Mouse (Mus musculus): Measurements from ENCODE around the gene Xpo4.
"Not testable (repeated sequence)": the region's sequence is repeated elsewhere in the genome, so short reads cannot be mapped to it uniquely, and the experiment has no call there.

Gene Xpo4

DNA sequence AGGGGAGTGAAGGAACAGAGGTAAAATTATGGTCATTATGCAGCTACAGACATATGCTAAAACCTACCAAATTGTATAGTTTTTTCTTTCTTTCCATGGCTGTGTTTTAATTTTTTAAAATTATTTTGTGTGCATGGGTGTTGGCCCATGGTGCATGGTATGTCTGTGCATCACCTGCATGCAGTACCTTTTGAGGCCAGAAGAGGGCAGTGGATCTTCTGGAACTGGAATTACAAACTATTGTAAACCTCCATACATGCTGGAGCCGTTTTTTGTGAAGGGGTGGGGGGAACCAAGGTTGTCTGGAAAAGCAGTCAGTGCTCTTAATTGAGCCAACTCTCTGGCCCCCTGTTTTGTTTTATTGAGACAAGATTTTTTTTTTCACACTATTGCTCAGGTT, 19.3 kb upstream of the Xpo4 start:
- no peak for DNase-seq (ENCODE audit: extremely low read depth, insufficient read length, low spot score)

DNA sequence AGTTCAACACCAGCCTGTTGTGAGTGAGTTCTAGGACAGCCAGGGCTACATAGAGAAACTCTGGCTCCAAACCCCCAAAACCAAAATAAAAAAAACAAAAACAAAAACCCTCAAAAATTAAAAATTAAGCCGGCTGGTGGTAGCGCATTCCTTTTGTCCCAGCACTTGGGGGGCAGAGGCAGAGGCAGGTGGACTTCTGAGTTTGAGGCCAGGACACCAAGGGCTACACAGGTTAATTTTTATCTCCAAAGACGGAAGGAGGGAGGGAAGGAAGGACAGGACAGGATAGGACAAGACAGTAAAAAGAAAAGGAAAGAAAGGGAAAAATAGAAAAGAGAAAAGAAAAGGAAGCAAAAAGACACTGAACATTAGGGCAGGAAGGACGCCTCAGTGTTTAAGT, 17.5 kb upstream of the Xpo4 start:
- DNase-seq (ENCODE audit: extremely low read depth, insufficient read length, low spot score): no peak

DNA sequence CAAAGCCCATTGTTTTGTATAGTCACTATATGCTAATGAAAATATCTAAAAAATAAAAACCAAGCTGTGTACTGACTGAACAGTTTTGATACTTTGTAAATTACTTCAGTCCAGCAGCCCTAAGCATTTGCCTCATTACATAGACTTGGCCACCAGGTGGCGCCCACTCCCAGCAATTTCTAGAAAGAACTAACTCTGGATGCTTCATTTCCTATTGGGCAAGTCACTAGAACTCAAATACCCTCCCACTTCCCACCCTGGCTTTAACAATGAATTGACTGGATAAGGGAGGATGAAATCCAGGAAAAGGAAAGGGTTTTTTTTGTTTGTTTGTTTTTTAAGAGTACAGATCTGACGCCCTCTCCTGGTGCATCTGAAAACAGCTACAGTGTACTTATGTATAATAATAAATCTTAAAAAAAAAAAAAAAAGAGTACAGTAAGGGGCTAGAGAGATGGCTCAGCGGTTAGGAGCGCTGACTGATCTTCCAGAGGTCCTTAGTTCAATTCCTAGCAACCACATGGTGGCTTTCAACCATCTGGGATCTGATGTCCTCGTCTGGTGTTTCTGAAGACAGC, 14.8 kb upstream of the Xpo4 start:
- peak; percentile 45 for DNase-seq (ENCODE audit: extremely low read depth, insufficient read length, low spot score)

DNA sequence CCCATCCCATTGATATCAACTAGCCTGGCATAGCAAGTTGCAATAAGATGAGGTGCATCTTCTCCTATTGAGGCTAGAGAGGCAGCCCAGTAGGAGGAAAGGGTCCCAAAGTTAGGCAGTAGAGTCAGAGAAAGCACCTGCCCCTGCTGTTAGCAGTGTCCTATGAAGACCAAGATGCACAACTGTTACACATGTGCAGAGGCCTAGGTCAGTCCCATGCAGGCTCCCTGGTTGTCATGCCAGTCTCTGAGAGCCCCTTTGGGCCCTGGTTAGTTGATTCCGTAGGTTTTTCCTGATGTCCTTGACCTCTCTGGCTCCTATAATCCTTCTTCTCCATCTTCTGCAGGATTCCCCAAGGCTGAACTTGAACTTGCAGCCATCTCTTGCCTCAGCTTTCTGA, 14.3 kb upstream of the Xpo4 start:
- no peak for DNase-seq (ENCODE audit: extremely low read depth, insufficient read length, low spot score)

DNA sequence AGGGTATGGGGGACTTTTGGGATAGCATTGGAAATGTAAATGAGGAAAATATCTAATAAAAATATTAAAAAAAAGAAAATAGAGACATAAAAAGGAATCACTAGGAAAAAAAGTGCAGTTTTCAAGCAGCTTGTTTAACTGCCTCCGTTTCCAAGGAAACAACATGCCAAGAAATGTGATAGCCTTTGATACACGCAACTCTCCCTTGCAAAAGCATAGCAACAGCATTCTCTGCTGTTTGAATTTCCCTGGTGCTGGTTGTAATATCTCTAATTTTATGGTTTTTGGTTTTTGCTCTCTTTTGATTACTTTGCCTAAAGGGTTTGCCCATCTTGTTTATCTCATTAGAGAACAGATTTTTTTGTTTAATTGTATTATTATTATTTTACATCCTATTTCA, 10.3 kb upstream of the Xpo4 start:
- DNase-seq (ENCODE audit: extremely low read depth, insufficient read length, low spot score): no peak

DNA sequence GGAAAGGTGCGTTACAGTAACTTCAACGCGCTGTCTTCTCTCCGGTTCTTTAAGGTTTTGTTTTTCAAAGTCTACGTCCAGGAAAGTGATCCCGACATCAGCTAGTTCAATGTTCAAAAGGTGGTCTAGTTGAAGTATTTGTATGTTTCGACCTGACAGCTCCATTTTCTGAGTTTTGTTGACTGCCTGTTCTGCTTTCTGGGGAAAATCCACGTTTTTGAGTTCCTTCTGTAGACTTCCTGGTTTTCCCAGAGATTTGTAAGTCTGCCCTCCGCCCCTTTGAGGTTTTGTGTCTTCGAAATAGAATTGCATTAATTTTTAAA, 359 bp upstream of the Xpo4 start:
- no peak for DNase-seq (ENCODE audit: extremely low read depth, insufficient read length, low spot score)

DNA sequence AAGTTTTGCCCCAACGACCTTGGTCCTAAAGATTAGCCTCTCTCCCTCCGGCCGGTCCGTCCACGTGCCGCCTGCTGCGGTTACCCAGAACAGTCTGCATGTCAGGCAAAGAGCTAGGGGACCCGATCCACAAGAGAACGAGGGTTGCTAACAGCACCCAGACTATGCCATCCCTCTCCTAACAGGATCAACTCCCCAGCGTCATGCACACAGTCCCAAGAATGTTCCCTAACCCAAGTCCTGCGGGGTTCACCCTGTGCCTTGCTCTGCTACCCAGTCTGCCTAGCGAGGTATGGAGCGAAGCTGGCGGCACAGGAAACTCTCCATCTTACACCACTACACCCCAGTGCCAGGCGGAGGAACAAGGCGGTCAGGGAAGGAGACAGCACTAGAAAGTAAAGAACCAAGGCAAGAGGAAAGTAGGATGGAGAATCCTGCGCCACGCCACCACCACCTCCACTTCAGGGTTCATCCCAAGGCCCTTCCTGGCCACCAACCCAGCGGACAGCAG, 864 bp downstream of the Xpo4 start:
- peak; percentile 53 for DNase-seq (ENCODE audit: extremely low read depth, insufficient read length, low spot score)

DNA sequence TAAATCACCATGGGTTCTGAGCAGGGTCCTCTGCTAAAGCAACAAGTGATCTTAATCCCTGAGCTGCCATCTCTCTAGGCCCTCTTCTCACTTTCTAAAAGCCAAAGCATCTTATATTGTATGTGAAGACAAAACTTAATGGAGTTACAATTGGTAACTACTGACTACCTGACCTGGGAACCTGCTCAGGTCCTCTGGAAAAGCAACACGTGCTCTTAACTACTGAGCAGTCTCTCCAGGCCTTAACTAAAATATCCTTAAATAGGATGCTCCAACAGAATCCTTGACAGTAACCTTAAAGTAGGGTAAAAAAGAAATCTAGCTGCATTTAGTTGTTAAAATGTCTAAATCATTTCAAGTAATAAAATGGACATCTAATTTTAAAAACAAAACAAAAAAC, 1.6 kb downstream of the Xpo4 start:
- DNase-seq (ENCODE audit: extremely low read depth, insufficient read length, low spot score): no peak

DNA sequence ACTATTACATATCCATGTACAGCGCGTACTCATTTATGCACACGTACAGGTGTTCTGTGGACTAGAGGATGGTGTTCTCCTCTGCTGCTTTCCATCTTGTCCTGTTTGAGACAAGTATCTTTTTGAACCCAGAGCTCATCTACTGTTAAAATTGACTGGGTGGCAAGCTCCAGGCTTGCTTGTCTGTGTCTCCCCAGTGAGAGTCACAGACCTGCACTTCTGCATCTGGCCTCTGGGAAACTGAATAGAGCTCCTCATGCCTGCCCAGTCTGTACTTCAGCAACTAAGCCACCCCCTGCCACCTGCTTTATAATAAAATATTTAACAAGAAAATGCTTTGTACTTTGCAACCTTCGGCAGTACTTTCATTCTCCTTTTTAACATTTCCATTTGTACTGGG, 6.9 kb downstream of the Xpo4 start:
- DNase-seq (ENCODE audit: extremely low read depth, insufficient read length, low spot score): no peak

DNA sequence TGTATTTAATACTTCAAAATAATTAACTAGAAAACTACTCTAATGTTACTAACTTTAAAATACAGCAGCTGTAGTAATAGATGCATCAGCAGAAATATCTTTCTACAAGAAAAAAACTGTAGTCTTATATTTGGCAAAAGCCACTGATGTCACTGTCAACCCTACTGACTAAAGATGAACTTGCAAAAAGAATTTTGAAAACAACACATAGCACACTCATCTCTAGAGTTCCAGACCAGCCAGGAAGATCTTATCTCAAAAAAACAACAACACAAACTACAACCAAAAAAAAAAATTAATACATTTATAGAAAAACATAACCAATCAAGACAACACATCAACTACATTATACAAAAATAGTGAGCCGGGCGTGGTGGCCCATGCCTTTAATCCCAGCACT, 7.7 kb downstream of the Xpo4 start:
- DNase-seq (ENCODE audit: extremely low read depth, insufficient read length, low spot score): no peak

DNA sequence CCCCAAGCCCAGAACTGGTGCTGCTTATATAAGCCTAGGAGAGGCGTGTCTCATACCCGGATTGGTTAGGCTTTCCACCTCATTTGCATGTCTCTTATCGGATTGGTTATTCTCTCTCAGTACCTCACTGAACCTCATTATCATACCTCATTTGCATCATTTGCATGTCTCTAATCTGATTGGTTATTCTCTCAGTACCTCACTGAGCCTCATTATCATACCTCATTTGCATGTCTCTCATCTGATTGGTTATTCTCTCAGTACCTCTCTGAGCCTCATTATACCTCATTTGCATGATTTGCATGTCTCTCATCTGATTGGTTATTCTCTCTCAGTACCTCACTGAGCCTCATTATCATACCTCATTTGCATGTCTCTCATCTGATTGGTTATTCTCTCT, 8.7 kb downstream of the Xpo4 start:
- DNase-seq (ENCODE audit: extremely low read depth, insufficient read length, low spot score): not testable (repeated sequence)

DNA sequence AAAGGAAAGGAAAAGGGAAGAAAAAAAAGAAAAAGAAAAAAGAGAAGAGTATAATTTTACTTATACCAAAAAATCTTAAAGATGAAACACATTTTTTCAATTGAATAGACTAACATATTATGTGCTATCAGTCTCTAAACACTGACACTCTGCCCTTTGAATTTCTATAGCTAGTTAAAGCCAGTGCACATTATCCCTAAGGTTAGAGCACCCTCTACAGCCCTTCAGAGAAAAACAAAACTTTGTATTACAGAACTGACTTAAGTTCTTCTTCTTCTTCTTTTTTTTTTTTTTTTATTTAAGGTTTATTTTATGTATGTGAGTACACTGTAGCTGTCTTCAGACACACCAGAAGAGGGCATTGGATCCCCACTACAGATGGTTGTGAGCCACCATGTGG, 15.7 kb downstream of the Xpo4 start:
- DNase-seq (ENCODE audit: extremely low read depth, insufficient read length, low spot score): no peak

DNA sequence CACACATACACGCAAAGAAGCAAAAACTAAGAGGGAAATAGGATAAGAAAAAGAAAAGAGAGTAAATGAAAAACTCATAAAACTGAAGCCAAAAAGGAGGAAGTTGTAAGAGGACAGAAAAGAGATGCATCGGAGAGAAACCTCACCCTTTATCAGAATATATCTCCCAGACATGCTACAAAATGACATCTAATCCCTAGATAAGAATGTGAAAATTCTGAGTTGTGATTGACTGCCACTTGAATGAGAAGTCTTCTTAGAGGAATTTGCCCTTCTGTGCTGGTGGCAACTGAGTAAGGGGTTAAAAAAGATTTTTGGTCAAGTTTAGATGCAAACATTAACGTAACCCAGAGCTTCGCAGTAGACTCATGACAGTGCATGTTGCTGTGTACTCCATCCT, 19.1 kb downstream of the Xpo4 start:
- DNase-seq (ENCODE audit: extremely low read depth, insufficient read length, low spot score): no peak

DNA sequence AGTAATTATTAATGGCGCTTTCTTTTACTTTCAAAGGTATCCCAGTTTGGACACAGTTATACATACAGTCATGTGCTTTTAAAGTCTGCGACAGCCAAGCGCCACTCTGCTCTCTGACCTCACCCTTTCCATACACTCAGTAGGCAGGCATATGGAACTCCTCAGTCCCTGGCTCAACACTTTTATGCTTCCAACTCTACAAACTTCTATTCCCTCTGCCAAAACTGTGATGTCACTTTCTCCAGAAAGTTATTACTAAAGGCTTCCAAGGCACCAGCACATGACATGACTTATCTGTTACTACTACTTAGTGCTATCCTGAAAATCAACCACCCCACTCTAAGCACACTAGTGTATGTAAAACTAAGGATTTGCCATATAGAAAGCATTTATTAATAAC, 26.1 kb downstream of the Xpo4 start:
- no peak for DNase-seq (ENCODE audit: extremely low read depth, insufficient read length, low spot score)

DNA sequence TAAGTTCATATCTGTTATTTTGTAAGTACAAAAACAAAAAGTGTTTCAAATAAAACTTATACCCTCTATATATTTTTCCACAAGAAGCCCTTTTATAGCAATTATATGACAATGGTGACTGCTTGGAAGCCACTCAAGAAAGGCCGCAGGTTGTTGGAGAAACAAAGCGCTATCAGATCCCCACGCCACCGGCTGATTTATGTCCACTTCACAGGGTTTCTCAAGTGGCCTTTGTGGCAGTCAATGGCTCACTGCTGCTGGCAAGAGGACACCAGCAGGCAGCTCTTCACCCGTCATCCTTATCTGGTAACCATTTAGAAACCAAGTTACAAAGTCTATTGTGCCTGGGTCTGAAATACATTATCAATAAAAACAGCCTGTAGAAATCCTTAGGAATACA, 31.1 kb downstream of the Xpo4 start:
- DNase-seq (ENCODE audit: extremely low read depth, insufficient read length, low spot score): no peak

DNA sequence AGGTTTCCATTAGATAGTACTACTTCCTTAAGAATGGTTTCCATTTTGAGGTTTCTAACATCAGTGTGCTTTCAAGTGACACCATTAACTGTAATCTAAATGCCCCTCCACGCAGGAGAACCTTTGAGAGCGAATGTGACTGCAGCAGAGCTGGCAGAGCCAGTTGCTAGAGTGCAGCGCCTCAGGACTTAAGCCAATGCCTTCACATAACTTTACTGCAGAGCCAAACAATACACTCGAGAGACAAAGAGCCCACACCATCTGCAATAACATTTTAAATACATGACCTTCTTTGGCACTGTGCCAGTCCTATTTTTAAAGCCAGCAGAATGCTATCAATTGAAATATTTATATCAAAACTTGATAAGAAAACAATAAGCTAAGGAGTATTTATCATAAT, 35.6 kb downstream of the Xpo4 start:
- DNase-seq (ENCODE audit: extremely low read depth, insufficient read length, low spot score): no peak

DNA sequence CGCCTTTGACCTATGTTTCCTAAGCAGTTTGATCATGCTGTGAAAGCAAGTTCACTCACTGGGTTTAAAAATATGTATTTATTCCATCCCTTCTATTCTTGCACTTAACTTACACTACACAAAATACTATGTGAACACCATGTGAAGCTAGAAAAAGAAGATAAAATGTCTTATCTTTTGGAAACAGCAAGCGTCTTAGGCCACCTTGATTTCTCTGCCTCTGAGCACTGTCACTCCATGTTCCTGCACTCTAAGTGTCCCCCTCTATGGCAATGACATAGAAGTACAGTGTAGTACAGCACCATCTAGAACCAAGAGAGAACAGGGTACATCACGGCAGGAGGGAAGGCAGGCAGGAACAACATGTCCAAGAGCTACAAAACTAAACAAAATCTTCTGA, 42.3 kb downstream of the Xpo4 start:
- no peak for DNase-seq (ENCODE audit: extremely low read depth, insufficient read length, low spot score)

DNA sequence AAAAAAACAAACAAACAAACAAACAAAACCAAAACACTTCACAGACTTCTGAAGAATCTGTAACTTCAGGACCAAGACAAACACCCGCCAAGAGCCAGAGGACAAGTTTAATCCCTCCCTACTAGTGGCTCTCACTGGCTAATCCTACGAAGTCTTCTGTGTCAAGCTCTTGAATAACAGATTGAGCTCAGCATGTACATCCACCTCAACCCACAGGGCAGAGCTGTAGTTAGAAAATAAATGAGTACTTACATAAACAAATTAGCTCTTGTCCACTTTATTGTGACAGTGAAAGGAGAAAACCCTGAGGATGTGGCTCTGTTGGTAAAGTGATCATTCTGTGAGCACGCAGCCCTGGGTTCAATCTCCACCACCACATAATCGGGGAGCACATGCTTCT, 43.5 kb downstream of the Xpo4 start:
- DNase-seq (ENCODE audit: extremely low read depth, insufficient read length, low spot score): no peak

DNA sequence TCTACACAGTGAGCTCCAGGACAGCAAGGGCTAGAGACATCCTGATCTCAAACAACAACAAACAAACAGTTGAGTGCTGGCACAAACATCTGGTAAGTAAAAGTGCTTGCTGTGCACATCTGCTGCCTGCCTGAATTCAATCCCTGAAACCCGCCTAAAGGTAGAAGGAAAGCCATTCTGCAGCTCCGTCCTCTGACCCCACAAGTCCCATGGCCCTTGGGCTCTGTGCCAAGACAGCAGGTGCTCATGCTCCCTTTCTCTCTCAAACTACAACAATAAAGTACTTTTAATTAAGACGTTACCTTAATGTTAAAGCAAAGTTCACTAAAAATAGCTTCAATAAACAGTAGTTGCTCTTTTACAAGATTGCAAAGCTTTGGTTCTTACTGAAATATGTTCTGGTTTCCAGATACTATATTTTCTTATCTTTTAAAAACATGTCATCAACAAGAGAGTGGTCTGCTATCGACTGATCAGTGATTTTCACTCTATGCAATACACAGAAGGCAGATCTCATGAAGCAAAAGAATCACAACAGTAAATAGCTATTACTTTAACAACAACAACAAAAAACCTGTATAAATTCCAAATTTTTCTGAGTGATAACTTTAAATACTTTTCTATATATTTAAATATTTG, 44.5 kb downstream of the Xpo4 start:
- no peak for DNase-seq (ENCODE audit: extremely low read depth, insufficient read length, low spot score)

DNA sequence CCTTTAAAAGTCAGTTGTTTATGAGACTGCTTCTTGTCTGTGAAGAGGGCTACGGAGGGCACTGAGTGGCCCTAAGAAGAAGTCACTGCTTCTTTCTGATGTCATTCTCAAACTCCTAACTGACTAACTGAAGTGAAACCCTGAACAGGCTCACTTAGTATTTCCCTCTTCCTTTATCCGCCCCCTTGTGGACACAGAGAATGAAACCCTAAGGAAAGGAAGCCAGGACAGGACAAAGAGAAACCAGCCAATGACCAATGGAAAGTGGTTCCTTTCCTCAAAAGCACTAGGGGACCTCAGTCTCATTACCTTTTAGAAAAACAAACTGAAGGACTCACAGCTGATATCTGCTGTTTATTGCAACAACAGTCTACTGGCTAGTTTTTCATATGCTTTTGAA, 45.7 kb downstream of the Xpo4 start:
- DNase-seq (ENCODE audit: extremely low read depth, insufficient read length, low spot score): peak; percentile 19

DNA sequence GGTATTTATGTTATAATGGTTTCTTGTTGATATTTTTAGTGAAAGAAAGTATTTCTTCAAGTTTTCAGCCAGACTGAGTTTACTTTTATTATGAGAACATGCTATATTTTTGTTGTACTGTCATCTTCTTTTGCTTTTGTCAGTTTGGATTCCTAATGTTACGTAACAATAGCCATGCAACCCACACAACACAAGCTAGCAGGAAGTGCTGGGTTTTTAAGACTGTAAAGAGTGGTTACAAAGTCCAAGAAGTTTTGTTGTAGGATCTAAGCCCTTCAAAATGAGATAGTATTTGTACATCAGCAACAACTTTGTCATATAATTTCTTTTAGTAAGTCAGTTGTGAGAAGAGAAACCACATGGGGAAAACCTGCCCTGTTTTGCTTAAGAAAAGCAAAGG, 47.6 kb downstream of the Xpo4 start:
- no peak for DNase-seq (ENCODE audit: extremely low read depth, insufficient read length, low spot score)

DNA sequence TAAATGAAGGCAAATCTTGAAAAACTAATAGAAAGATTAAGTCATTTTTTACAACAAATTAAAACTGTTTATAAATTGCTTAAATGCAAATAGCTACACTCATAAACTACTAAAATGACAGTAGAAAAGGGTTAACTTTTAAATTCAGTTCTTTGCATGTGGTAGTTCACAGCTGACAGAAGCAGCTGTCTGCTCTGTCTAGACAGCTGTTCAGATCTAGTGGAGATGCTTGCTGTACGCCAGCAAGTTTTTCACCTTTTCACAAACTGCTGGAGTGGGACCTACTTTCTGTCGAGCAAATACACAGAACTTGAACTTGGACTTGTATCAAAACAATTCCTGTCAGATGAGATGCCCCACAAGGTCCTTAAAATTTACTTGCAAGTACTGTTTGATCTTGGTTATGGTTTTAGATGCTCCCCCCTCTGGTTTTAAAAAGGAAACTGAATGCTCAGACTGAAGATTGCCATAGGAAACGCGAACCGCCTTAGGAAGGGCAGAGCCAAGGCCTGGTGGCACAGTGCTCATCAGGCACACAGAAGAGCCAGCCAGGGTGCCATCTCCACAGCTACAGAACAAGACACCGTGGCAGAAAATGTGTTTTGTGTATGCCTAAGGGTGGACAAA, 48.8 kb downstream of the Xpo4 start:
- DNase-seq (ENCODE audit: extremely low read depth, insufficient read length, low spot score): no peak

DNA sequence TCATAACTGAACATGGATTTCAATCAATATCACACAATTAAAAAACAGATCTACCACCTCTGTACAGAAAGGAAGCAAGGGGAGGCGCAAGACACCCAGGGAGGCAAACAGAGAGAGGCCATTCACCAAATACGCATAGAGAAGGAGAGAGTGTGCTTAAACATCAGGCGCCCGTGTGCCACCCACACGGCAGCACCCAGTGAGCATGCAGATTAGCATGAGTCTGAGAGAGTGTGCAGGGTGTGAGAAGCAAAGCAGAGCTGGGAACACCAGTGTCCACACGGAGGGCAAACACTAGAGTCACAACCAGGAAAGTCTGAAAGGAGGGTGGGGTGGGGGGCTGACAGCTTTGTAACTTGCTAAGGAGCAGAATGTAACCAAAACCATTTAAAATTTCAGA, 49.4 kb downstream of the Xpo4 start:
- DNase-seq (ENCODE audit: extremely low read depth, insufficient read length, low spot score): no peak

Measured in 3134 (cell line).